Mouse (Mus musculus): ENCODE data around the gene Tnfaip8l3.

- TF ChIP-seq CTCF (IDR thresholded peaks at IDR 0.05; ENCODE audit: low read depth) (no peak), EP300 (IDR thresholded peaks at IDR 0.05; ENCODE audit: low read depth) (no peak)
These were observed 30.4 kb upstream of the Tnfaip8l3 start for GRCm38 (mm10) chr9:54098636-54099035.
